Mouse (Mus musculus) regulatory T cell (primary cell): ENCODE measurements around the gene Dlk1.

ENCODE experiments used
- in situ Hi-C: fragments of 300-600 bp; cut with MboI, MseI; formaldehyde crosslinking; loops from one replicate; pipeline ENCODE4 v1.15.1; 2025; ENCODE audit warnings: high pct_unique_total_duplicates

Gene Dlk1

GRCm38 (mm10) chr12:109452592-109452991 lies at the start of gene Dlk1:
TSS of gene Dlk1 (plus strand) at chr12:109452823.
- in situ Hi-C loops = no loop called here

GRCm38 (mm10) chr12:109402943-109403342 lies 49.7 kb upstream of the Dlk1 start:
- in situ Hi-C loops = no loop called here

GRCm38 (mm10) chr12:109403752-109404151 lies 48.9 kb upstream of the Dlk1 start:
- in situ Hi-C loops = no loop called here

GRCm38 (mm10) chr12:109406018-109406417 lies 46.6 kb upstream of the Dlk1 start:
- in situ Hi-C loops = no loop called here

GRCm38 (mm10) chr12:109410723-109411122 lies 41.9 kb upstream of the Dlk1 start:
- in situ Hi-C loops = no loop called here

- in situ Hi-C loops = no loop called here
Measured at GRCm38 (mm10) chr12:109411172-109412070, 41.2 kb upstream of the Dlk1 start.

GRCm38 (mm10) chr12:109412071-109412440 lies 40.6 kb upstream of the Dlk1 start:
- in situ Hi-C loops = no loop called here

GRCm38 (mm10) chr12:109412675-109413074 lies 39.9 kb upstream of the Dlk1 start:
- in situ Hi-C loops = no loop called here

- in situ Hi-C loops = no loop called here
Measured at GRCm38 (mm10) chr12:109413321-109413720, 39.3 kb upstream of the Dlk1 start.

GRCm38 (mm10) chr12:109416681-109417080 lies 35.9 kb upstream of the Dlk1 start:
- in situ Hi-C loops = no loop called here

- in situ Hi-C loops = no loop called here
Measured at GRCm38 (mm10) chr12:109417476-109418201, 35.0 kb upstream of the Dlk1 start.

- in situ Hi-C loops = no loop called here
Measured at GRCm38 (mm10) chr12:109420006-109420405, 32.6 kb upstream of the Dlk1 start.

GRCm38 (mm10) chr12:109423163-109423562 lies 29.5 kb upstream of the Dlk1 start:
- in situ Hi-C loops = no loop called here

- in situ Hi-C loops = no loop called here
Measured at GRCm38 (mm10) chr12:109423716-109424429, 28.8 kb upstream of the Dlk1 start.

- in situ Hi-C loops = no loop called here
Measured at GRCm38 (mm10) chr12:109424753-109425332, 27.8 kb upstream of the Dlk1 start.

GRCm38 (mm10) chr12:109425982-109426381 lies 26.6 kb upstream of the Dlk1 start:
- in situ Hi-C loops = no loop called here

- in situ Hi-C loops = loop anchor here (10.0 kb wide), 1 partner anchor 942 kb away; no protein-coding TSS in a partner anchor
Measured at GRCm38 (mm10) chr12:109432475-109433130, 20.0 kb upstream of the Dlk1 start.

- in situ Hi-C loops = loop anchor here (10.0 kb wide), 1 partner anchor 938 kb away; no protein-coding TSS in a partner anchor
Measured at GRCm38 (mm10) chr12:109436367-109436807, 16.2 kb upstream of the Dlk1 start.

GRCm38 (mm10) chr12:109436852-109437251 lies 15.8 kb upstream of the Dlk1 start:
- in situ Hi-C loops = loop anchor here (10.0 kb wide), 1 partner anchor 938 kb away; no protein-coding TSS in a partner anchor

- in situ Hi-C loops = loop anchor here (10.0 kb wide), 1 partner anchor 937 kb away; no protein-coding TSS in a partner anchor
Measured at GRCm38 (mm10) chr12:109437559-109438350, 14.9 kb upstream of the Dlk1 start.
